Mouse (Mus musculus) limb, embryonic 13.5 days (tissue): ENCODE measurements around the gene Ifitm2. TPM values are rescaled to one million over a fixed set of nuclear protein-coding genes. Genes with fewer than 3 reads are reported as not detected.

Experiments used
- ATAC-seq: fragments of 200-750 bp; cut with Nextera tagmentation; 2 replicates; pipeline ENCODE4 v1.8.0; 2017; ENCODE audit warnings: low read depth, moderate number of reproducible peaks, moderate TSS enrichment; ENCODE audit not compliant: low FRiP score
- H3K27ac ChIP-seq: fragments of 300-500 bp; sonication (generic); 2 replicates; pipeline ENCODE4 v1.5.1; 2015; ENCODE audit warnings: inconsistent platforms, mild to moderate bottlenecking, moderate library complexity
- H3K27me3 ChIP-seq: fragments of 300-500 bp; sonication (generic); 2 replicates; pipeline ENCODE4 v1.6.1; 2015; ENCODE audit warnings: mild to moderate bottlenecking, inconsistent platforms
- H3K36me3 ChIP-seq: fragments of 300-500 bp; sonication (generic); 2 replicates; pipeline ENCODE4 v1.6.1; 2015; ENCODE audit warnings: inconsistent platforms, mild to moderate bottlenecking, moderate library complexity
- H3K4me1 ChIP-seq: fragments of 300-500 bp; sonication (generic); 2 replicates; pipeline ENCODE4 v1.6.1; 2015; ENCODE audit warnings: inconsistent platforms
- H3K4me2 ChIP-seq: fragments of 300-500 bp; sonication (generic); replicated peaks from 2 replicates; pipeline ENCODE4 v1.6.1; 2015; ENCODE audit warnings: inconsistent platforms, mild to moderate bottlenecking, moderate library complexity
- H3K4me3 ChIP-seq: fragments of 300-500 bp; sonication (generic); 2 replicates; pipeline ENCODE4 v1.5.1; 2015; ENCODE audit warnings: moderate library complexity, mild to moderate bottlenecking, inconsistent platforms
- H3K9ac ChIP-seq: fragments of 300-500 bp; sonication (generic); 2 replicates; pipeline ENCODE4 v1.6.1; 2015; ENCODE audit warnings: mild to moderate bottlenecking, inconsistent platforms
- H3K9me3 ChIP-seq: fragments of 300-500 bp; sonication (generic); 2 replicates; pipeline ENCODE4 v1.6.1; 2016; ENCODE audit warnings: inconsistent platforms
- WGBS: fragments of 180-500 bp; shearing (Covaris S2); methylation state at CpG from one replicate; pipeline ENCODE4 v1.1.7; 2015; 5-methylcytosine and 5-hydroxymethylcytosine counted together
- polyA plus RNA-seq: library from polyadenylated mRNA; unstranded; fragments of >200 nt; fragmentation: Nextera tagmentation; extraction: Ambion mirVana; gene quantifications from 2 replicates; pipeline ENCODE4 v1.2.1, GENCODE M21; 2015

Gene Ifitm2
- polyA plus RNA-seq, 1 experiment from 2014 or later: 1,181 TPM

DNA sequence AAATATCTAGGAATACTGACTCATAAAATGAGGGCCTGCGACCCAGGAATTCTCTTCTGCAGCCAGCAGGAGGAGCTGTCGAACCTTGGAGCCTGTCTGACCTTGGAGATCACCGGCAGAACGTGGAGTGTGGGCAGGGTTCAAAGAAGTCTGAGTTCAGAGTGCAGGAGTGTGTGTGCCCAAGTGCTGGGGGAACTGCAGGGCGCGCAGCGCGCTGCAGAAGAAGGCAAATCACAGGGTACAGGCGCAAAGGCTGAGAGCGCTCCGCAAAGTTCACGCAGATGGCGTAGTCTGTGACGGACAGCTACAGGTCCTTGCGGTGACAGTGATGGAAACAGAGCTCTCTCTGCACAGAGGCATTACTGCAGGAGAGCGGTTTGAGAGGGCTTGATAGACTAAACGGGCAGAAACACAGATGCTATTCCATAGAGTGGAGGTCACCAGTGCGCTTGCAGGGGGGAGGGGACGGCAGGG lies 47.1 kb downstream of the Ifitm2 start:
- peak; percentile 70; the same call in 1 of the 2 replicates for ATAC-seq
- Histone ChIP-seq H3K4me2 (peak overlapping the region; percentile 75), H3K27ac (no peak overlapping the region), H3K4me3 (peak overlapping the region; percentile 44), H3K9ac (peak overlapping the region; percentile 57), H3K4me1 (peaks cover 3% of the 10 kb centered on the region), H3K9me3 (no peaks in the 10 kb centered on the region), H3K27me3 (no peaks in the 10 kb centered on the region), H3K36me3 (no peaks in the 10 kb centered on the region)
- 1% methylated on average over 19 of the region's 19 CpGs for WGBS

DNA sequence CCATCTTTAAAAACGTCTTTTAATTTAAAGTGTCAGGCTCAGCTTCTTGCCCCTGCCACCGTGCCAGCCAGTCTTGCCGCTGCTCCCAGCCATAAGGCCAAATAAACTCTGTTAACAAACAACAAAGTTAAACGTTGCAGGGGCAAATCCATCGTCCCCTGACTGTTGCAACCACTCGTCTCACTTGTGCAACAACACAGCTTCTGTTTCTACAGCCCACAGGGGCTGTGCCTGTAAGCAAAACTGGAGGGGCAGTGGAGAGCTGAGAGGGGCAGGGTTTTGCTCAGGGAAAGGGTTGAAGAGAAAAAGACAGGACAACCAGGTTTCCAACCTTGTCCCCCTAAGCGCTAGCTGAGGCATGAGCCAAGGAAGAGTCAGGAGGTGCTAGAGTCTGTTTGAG lies 47.6 kb downstream of the Ifitm2 start:
- ATAC-seq: no peak
- 48% methylated on average over 7 of the region's 7 CpGs for WGBS
- Histone ChIP-seq H3K9ac (no peak overlapping the region), H3K27ac (no peak overlapping the region), H3K4me2 (peak overlapping the region; percentile 75), H3K4me1 (peaks cover 7% of the 10 kb centered on the region), H3K9me3 (no peaks in the 10 kb centered on the region), H3K27me3 (no peaks in the 10 kb centered on the region), H3K36me3 (no peaks in the 10 kb centered on the region), H3K4me3 (peak overlapping the region; percentile 44; the same call in 1 of the 2 replicates)

DNA sequence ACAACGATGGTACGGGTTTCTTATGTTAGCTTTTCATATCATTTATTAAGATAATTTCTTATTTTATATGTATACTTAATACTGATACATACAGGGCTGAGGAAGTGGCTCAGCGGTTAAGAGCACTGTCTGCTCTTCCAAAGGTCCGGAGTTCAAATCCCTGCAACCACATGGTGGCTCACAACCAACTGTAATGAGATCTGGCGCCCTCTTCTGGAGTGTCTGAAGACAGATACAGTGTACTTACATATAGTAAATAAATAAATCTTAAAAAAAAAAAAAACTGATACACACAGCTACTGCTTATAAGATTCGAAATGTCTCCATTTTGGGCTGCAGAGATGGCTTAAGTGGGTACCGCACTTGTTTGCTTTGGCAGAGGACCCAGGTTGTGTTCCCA lies 48.1 kb downstream of the Ifitm2 start:
- no peak overlapping the region for H3K9ac ChIP-seq
- H3K27ac ChIP-seq: no peak overlapping the region
- WGBS: 85% methylated on average over 7 of the region's 7 CpGs
- no peak overlapping the region for H3K4me3 ChIP-seq
- no peak overlapping the region for H3K4me2 ChIP-seq
- H3K9me3 ChIP-seq: no peaks in the 10 kb centered on the region
- no peak for ATAC-seq
- H3K4me1 ChIP-seq: peaks cover 9% of the 10 kb centered on the region
- no peaks in the 10 kb centered on the region for H3K36me3 ChIP-seq
- no peaks in the 10 kb centered on the region for H3K27me3 ChIP-seq

- no peak overlapping the region for H3K4me2 ChIP-seq
- no peaks in the 10 kb centered on the region for H3K36me3 ChIP-seq
- no peak overlapping the region for H3K9ac ChIP-seq
- ATAC-seq: no peak
- peaks cover 9% of the 10 kb centered on the region for H3K4me1 ChIP-seq
- no peaks in the 10 kb centered on the region for H3K27me3 ChIP-seq
- no peaks in the 10 kb centered on the region for H3K9me3 ChIP-seq
- H3K27ac ChIP-seq: no peak overlapping the region
- no peak overlapping the region for H3K4me3 ChIP-seq
- 85% methylated on average over 13 of the region's 13 CpGs for WGBS
These were observed 48.7 kb downstream of the Ifitm2 start for GRCm38 (mm10) chr7:140907131-140907530.

GRCm38 (mm10) chr7:140905642-140906081 lies 50.1 kb downstream of the Ifitm2 start:
- no peaks in the 10 kb centered on the region for H3K9me3 ChIP-seq
- H3K9ac ChIP-seq: no peak overlapping the region
- no peak for ATAC-seq
- no peaks in the 10 kb centered on the region for H3K36me3 ChIP-seq
- no peaks in the 10 kb centered on the region for H3K27me3 ChIP-seq
- no peak overlapping the region for H3K27ac ChIP-seq
- WGBS: 76% methylated on average over 2 of the region's 2 CpGs
- H3K4me2 ChIP-seq: no peak overlapping the region
- H3K4me1 ChIP-seq: peaks cover 13% of the 10 kb centered on the region
- H3K4me3 ChIP-seq: no peak overlapping the region

Other genes starting within 250 kb of the Ifitm2 start
- not detected in 2 replicates for gene Cyp2e1, start 192.2 kb downstream of the Ifitm2 start, polyA plus RNA-seq
- gene Syce1, start 168.1 kb downstream of the Ifitm2 start, polyA plus RNA-seq: 0.67 and 1.1 TPM in 2 replicates
- 2.7 and 3.0 TPM in 2 replicates for gene Zfp941, start 133.8 kb downstream of the Ifitm2 start, polyA plus RNA-seq
- 1.0 and 1.4 TPM in 2 replicates for gene Urah, start 121.0 kb downstream of the Ifitm2 start, polyA plus RNA-seq
- gene Scgb1c1, start 110.4 kb downstream of the Ifitm2 start, polyA plus RNA-seq: not detected in 2 replicates
- gene Odf3, start 108.2 kb downstream of the Ifitm2 start, polyA plus RNA-seq: not detected in 2 replicates
- not detected in 2 replicates for gene Gm45785, start 99.7 kb downstream of the Ifitm2 start, polyA plus RNA-seq
- 65.2 and 73.1 TPM in 2 replicates for gene Ric8a, start 99.0 kb downstream of the Ifitm2 start, polyA plus RNA-seq
- gene Bet1l, start 98.4 kb downstream of the Ifitm2 start, polyA plus RNA-seq: 59.2 and 63.6 TPM in 2 replicates
- gene Psmd13, start 74.0 kb downstream of the Ifitm2 start, polyA plus RNA-seq: 251 and 252 TPM in 2 replicates
- gene Sirt3, start 73.7 kb downstream of the Ifitm2 start, polyA plus RNA-seq: 29.6 and 30.1 TPM in 2 replicates
- 9.3 and 10.0 TPM in 2 replicates for gene Cox8b, start 55.5 kb downstream of the Ifitm2 start, polyA plus RNA-seq
- 0.05 and 0.06 TPM in 2 replicates for gene Nlrp6, start 35.1 kb downstream of the Ifitm2 start, polyA plus RNA-seq
- 25.9 and 28.0 TPM in 2 replicates for gene Pgghg, start 14.6 kb downstream of the Ifitm2 start, polyA plus RNA-seq
- 10.7 and 15.2 TPM in 2 replicates for gene Ifitm5, start 5.7 kb downstream of the Ifitm2 start, polyA plus RNA-seq
- not detected in 2 replicates for gene Gm45717, start 50 bp downstream of the Ifitm2 start, polyA plus RNA-seq
- 50.2 and 64.6 TPM in 2 replicates for gene Ifitm1, start 11.2 kb upstream of the Ifitm2 start, polyA plus RNA-seq
- 121 and 130 TPM in 2 replicates for gene Ifitm3, start 54.8 kb upstream of the Ifitm2 start, polyA plus RNA-seq
- 0.31 TPM in 1 of 2 replicates, not detected in the other for gene Ifitm6, start 61.9 kb upstream of the Ifitm2 start, polyA plus RNA-seq
- gene Gm17387, start 73.1 kb upstream of the Ifitm2 start, polyA plus RNA-seq: not detected in 2 replicates
- gene B4galnt4, start 105.1 kb upstream of the Ifitm2 start, polyA plus RNA-seq: 21.5 and 26.9 TPM in 2 replicates
- 23.9 and 25.5 TPM in 2 replicates for gene Pkp3, start 122.2 kb upstream of the Ifitm2 start, polyA plus RNA-seq
- 2.7 and 3.1 TPM in 2 replicates for gene Sigirr, start 144.6 kb upstream of the Ifitm2 start, polyA plus RNA-seq
- 1.3 and 2.1 TPM in 2 replicates for gene Ano9, start 161.8 kb upstream of the Ifitm2 start, polyA plus RNA-seq
- 85.5 and 89.2 TPM in 2 replicates for gene Ptdss2, start 166.4 kb upstream of the Ifitm2 start, polyA plus RNA-seq
- gene Rnh1, start 216.9 kb upstream of the Ifitm2 start, polyA plus RNA-seq: 112 and 118 TPM in 2 replicates
- gene Hras, start 238.0 kb upstream of the Ifitm2 start, polyA plus RNA-seq: 94.5 and 97.5 TPM in 2 replicates
- gene Lrrc56, start 238.2 kb upstream of the Ifitm2 start, polyA plus RNA-seq: 11.4 and 12.9 TPM in 2 replicates